Mouse (Mus musculus) CH12.LX (cell line): ENCODE measurements around the gene Arvcf. TPM values are rescaled to one million over a fixed set of nuclear protein-coding genes. Genes with fewer than 3 reads are reported as not detected.

Source experiments
- DNase-seq: peaks from one replicate; pipeline ENCODE4 v3.0.0-alpha.2; 2013; ENCODE audit errors: extremely low read depth
- H3K27ac ChIP-seq: 2 replicates; pipeline ENCODE4 v1.5.1; 2012; ENCODE audit warnings: low read depth, mild to moderate bottlenecking, control low read depth, moderate library complexity; ENCODE audit not compliant: insufficient read depth
- H3K27me3 ChIP-seq: replicated peaks from 2 replicates; pipeline ENCODE3; 2012; ENCODE audit warnings: inconsistent platforms
- H3K36me3 ChIP-seq, 2 experiments: replicated peaks in 1 of 2; 2 replicates each; pipeline versions ENCODE3 to v1.6.1; 2012; ENCODE audit warnings: inconsistent platforms in 1 of 2, low read length in 1 of 2, mild to moderate bottlenecking in 1 of 2, mixed read lengths in 1 of 2, moderate library complexity in 1 of 2; ENCODE audit not compliant: control insufficient read depth in 1 of 2, insufficient read depth in 1 of 2
- H3K4me1 ChIP-seq, 2 experiments: 2 replicates each; pipeline ENCODE4 v1.6.1; 2012; ENCODE audit warnings: inconsistent platforms in 1 of 2, moderate library complexity in 1 of 2; ENCODE audit not compliant: insufficient read depth in 2 of 2, control insufficient read depth in 1 of 2
- H3K4me2 ChIP-seq: 2 replicates; pipeline ENCODE4 v1.6.1; 2012; ENCODE audit warnings: low read depth, mild to moderate bottlenecking, control low read depth; ENCODE audit not compliant: poor library complexity, insufficient read depth, severe bottlenecking
- H3K4me3 ChIP-seq, 3 experiments: fragments of 150-350 bp in 1 of 3; sonication (generic) in 1 of 3; replicated peaks in 1 of 3; 2 replicates each; pipeline versions ENCODE3 to v1.5.1; 2011 to 2012; ENCODE audit warnings: low read depth in 2 of 3, low read length in 2 of 3, mild to moderate bottlenecking in 2 of 3, moderate library complexity in 2 of 3, control low read depth in 1 of 3, improper control_type of control experiment in 1 of 3, inconsistent platforms in 1 of 3, mixed read lengths in 1 of 3; ENCODE audit not compliant: poor library complexity in 1 of 3
- H3K79me2 ChIP-seq: replicated peaks from 2 replicates; pipeline ENCODE4 v1.6.1; 2012; ENCODE audit warnings: mild to moderate bottlenecking, moderate library complexity; ENCODE audit not compliant: control insufficient read depth, poor library complexity, insufficient read depth, severe bottlenecking; ENCODE audit errors: extremely low read depth
- H3K9ac ChIP-seq: 2 replicates; pipeline ENCODE4 v1.6.1; 2012; ENCODE audit warnings: low read depth, mild to moderate bottlenecking, control low read depth, moderate library complexity; ENCODE audit not compliant: insufficient read depth
- H3K9me3 ChIP-seq: replicated peaks from 2 replicates; pipeline ENCODE3; 2012; ENCODE audit warnings: low read length, inconsistent platforms, mixed read lengths
- CHD1 ChIP-seq: IDR thresholded peaks from 2 replicates; pipeline ENCODE4 v1.6.1; 2012; ENCODE audit warnings: low read depth, low read length, improper control_type of control experiment, inconsistent platforms
- CTCF ChIP-seq, 2 experiments: IDR thresholded peaks in 1 of 2; conservative IDR thresholded peaks in 1 of 2; 2 replicates each; pipeline ENCODE4 v1.5.1; 2011 to 2012; ENCODE audit warnings: low read depth in 2 of 2, low read length in 2 of 2, improper control_type of control experiment in 1 of 2, inconsistent platforms in 1 of 2, mild to moderate bottlenecking in 1 of 2, moderate library complexity in 1 of 2
- E2F4 ChIP-seq: IDR thresholded peaks from 2 replicates; pipeline ENCODE4 v1.6.1; 2011; ENCODE audit warnings: low read depth, low read length, improper control_type of control experiment; ENCODE audit not compliant: insufficient replicate concordance
- ELF1 ChIP-seq: IDR thresholded peaks from 2 replicates; pipeline ENCODE4 v1.6.1; 2014; ENCODE audit warnings: low read depth, mild to moderate bottlenecking, inconsistent platforms, low read length, improper control_type of control experiment
- EP300 ChIP-seq: IDR thresholded peaks from 2 replicates; pipeline ENCODE4 v1.6.1; 2011; ENCODE audit warnings: low read length, improper control_type of control experiment
- ETS1 ChIP-seq: conservative IDR thresholded peaks from 2 replicates; pipeline ENCODE4 v1.6.1; 2012; ENCODE audit warnings: low read depth, mild to moderate bottlenecking, inconsistent platforms, low read length, improper control_type of control experiment, moderate library complexity
- GABPA ChIP-seq: IDR thresholded peaks from 2 replicates; pipeline ENCODE4 v1.6.1; 2012; ENCODE audit warnings: low read depth, low read length, improper control_type of control experiment, inconsistent platforms; ENCODE audit not compliant: insufficient replicate concordance
- IRF4 ChIP-seq: IDR thresholded peaks from 2 replicates; pipeline ENCODE4 v1.6.1; 2014; ENCODE audit warnings: low read depth, mild to moderate bottlenecking, inconsistent platforms, low read length, improper control_type of control experiment
- KAT2A ChIP-seq: IDR thresholded peaks from 2 replicates; pipeline ENCODE4 v1.6.1; 2012; ENCODE audit warnings: low read length, improper control_type of control experiment, inconsistent platforms; ENCODE audit not compliant: insufficient replicate concordance
- MYC ChIP-seq: IDR thresholded peaks from 2 replicates; pipeline ENCODE4 v1.6.1; 2011; ENCODE audit warnings: low read depth, mild to moderate bottlenecking, improper control_type of control experiment, low read length
- PAX5 ChIP-seq: IDR thresholded peaks from 2 replicates; pipeline ENCODE4 v1.6.1; 2012; ENCODE audit warnings: low read length, inconsistent platforms, mixed read lengths
- POLR2A ChIP-seq: IDR thresholded peaks from 2 replicates; pipeline ENCODE4 v1.6.1; 2011; ENCODE audit warnings: low read depth, mild to moderate bottlenecking, improper control_type of control experiment, low read length
- USF2 ChIP-seq: conservative IDR thresholded peaks from 2 replicates; pipeline ENCODE4 v1.6.1; 2011; ENCODE audit warnings: low read depth, low read length, improper control_type of control experiment
- ZC3H11A ChIP-seq: IDR thresholded peaks from 2 replicates; pipeline ENCODE4 v1.6.1; 2012; ENCODE audit warnings: low read depth, mild to moderate bottlenecking, inconsistent platforms, low read length, improper control_type of control experiment
- ZNF384 ChIP-seq: IDR thresholded peaks from 2 replicates; pipeline ENCODE4 v1.6.1; 2012; ENCODE audit warnings: low read depth, low read length, improper control_type of control experiment, inconsistent platforms
- dilution Hi-C: fragments of 300-500 bp; cut with MboI; formaldehyde crosslinking; loops from 2 replicates; pipeline ENCODE4 v1.14.3; 2020; ENCODE audit warnings: low sequenced_read_pairs; ENCODE audit not compliant: extremely low pct_unique_long_range_greater_than_20kb, extremely low pct_ligation_motif_present
- in situ Hi-C: fragments of 300-500 bp; cut with MboI; formaldehyde crosslinking; loops from 3 replicates; pipeline ENCODE4 v1.14.3; 2019; ENCODE audit warnings: low sequenced_read_pairs, low pct_ligation_motif_present, low pct_unique_long_range_greater_than_20kb, mixed read lengths
- polyA plus RNA-seq: library from polyadenylated mRNA; unstranded; fragments of >175 nt; gene quantifications from 2 replicates; pipeline ENCODE4 v1.2.1, GENCODE M21; 2012; ENCODE audit warnings: low read depth; ENCODE audit not compliant: insufficient read length
- total RNA-seq, 2 experiments: library from RNA; depleted of rRNA; stranded (reverse); fragments of 300-350 nt in 1 of 2; fragments of >200 nt in 1 of 2; gene quantifications; 2 replicates each; pipeline ENCODE4 v1.2.3; 2012 to 2014

Arvcf gene
- total and polyA plus RNA-seq, 3 experiments, result 1.1 to 7.5 (median 3.9) TPM

DNA sequence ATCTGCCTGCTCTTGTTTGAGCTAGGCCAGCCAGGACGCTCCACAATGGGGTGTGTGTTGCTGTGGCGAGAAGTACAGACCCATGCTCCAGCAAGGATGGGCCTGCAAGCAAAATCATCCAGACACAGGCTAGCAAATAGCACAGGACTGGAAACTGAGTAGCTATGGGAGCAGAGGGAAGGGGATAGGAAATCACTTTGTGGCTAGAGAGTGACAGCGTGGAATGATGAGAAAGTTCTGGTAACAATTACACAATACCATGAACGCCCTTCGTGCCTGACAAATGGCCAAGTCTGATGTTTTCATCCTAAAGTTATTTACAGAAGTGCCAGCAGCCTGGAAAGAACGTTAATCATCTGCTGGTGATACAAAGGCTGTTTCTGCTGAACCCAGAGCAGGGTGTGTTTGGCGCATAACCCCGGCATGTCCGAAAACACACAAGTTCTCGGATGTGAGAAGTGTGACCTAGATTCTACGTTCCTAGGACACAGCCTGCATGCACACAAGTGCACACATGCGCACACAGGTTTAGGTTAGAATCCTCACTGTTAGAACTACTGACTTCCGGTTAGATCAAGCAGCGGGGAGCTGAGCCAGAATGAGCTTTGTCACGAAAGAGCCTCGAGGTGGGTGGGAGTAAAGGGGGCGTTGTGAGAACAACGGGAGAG is 68.2 kb downstream of the Arvcf start:
- in situ Hi-C loops, result no loop called here
- no peaks in the 10 kb centered on the region for H3K79me2 ChIP-seq
- no peak overlapping the region for H3K4me3 ChIP-seq
- DNase-seq, result no peak
- dilution Hi-C loops, result no loop called here
- no peak overlapping the region for H3K9ac ChIP-seq
- H3K4me2 ChIP-seq, result no peak overlapping the region
- H3K9me3 ChIP-seq, result no peaks in the 10 kb centered on the region
- no peak overlapping the region for H3K27ac ChIP-seq
- peaks cover 30 to 85% of the 10 kb centered on the region in 2 experiments for H3K36me3 ChIP-seq
- peaks cover 3 to 54% of the 10 kb centered on the region in 2 experiments; a peak in 2 of 4 replicates for H3K4me1 ChIP-seq
- no peaks in the 10 kb centered on the region for H3K27me3 ChIP-seq
- TF ChIP-seq ZNF384 (no peak), E2F4 (no peak), EP300 (no peak), ELF1 (no peak), ETS1 (no peak), CTCF (conservative IDR thresholded peaks at IDR 0.05 in 1 of 2, IDR thresholded peaks at IDR 0.05 in 1 of 2; ENCODE audit: low read depth in 2 of 2, low read length in 2 of 2) (no peak), KAT2A (no peak), GABPA (no peak), IRF4 (no peak), ZC3H11A (no peak), CHD1 (no peak), USF2 (no peak)
- TF ChIP-seq, all 38 proteins: peak for 0

DNA sequence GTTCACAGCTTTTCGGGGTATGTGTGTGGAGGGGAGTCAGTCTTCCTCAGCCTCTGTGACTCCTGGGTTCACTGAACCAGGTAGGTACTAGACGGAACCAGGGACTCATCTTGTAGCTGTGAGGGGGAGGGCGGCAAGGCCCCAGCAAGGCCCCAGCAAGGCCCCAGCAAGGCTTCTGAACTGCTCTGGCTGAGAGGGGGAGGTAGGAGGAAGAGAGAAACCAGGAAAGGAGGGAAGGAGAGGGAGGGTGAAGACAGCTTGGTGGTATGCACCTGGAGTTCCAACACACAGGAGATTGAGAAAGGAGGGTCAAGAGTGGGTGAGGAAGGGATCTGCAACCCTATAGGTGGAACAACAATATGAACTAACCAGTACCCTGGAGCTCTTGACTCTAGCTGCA is 68.9 kb downstream of the Arvcf start:
- dilution Hi-C loops (no loop called here), in situ Hi-C loops (no loop called here)
- no peak overlapping the region for H3K27ac ChIP-seq
- H3K9ac ChIP-seq, result no peak overlapping the region
- H3K4me1 ChIP-seq, result peaks cover 3 to 51% of the 10 kb centered on the region in 2 experiments; a peak in 2 of 4 replicates
- H3K9me3 ChIP-seq, result no peaks in the 10 kb centered on the region
- DNase-seq, result no peak
- no peak overlapping the region for H3K4me2 ChIP-seq
- no peak overlapping the region for H3K4me3 ChIP-seq
- no peaks in the 10 kb centered on the region for H3K79me2 ChIP-seq
- no peaks in the 10 kb centered on the region for H3K27me3 ChIP-seq
- no peak for TF ChIP-seq PAX5
- no peak for TF ChIP-seq MYC
- no peak for TF ChIP-seq POLR2A
- TF ChIP-seq, all 38 proteins: peak for 0
- peaks cover 24 to 85% of the 10 kb centered on the region in 2 experiments for H3K36me3 ChIP-seq
